Mouse (Mus musculus) thymus, adult 2 months (tissue): ENCODE results near the gene Cct8. TPM values are rescaled to one million over a fixed set of nuclear protein-coding genes. Genes with fewer than 3 reads are reported as not detected.
A peak's percentile ranks its signal among the peaks of the same experiment; 100 is the strongest.

Experiments
- DNase-seq: peaks from one replicate; pipeline ENCODE4 v3.0.0; 2021
- H3K27ac ChIP-seq: fragments of 200-500 bp; 2 replicates; pipeline ENCODE4 v1.5.1; 2012; ENCODE audit warnings: low read length, control low read depth; ENCODE audit not compliant: control insufficient read depth, insufficient read depth
- H3K27me3 ChIP-seq: fragments of 200-500 bp; 2 replicates; pipeline ENCODE4 v1.6.1; 2012; ENCODE audit warnings: mild to moderate bottlenecking, low read length, moderate library complexity, mixed read lengths; ENCODE audit not compliant: control insufficient read depth, insufficient read depth
- H3K36me3 ChIP-seq: fragments of 200-500 bp; 2 replicates; pipeline ENCODE4 v1.6.1; 2012; ENCODE audit warnings: mild to moderate bottlenecking, low read length, moderate library complexity; ENCODE audit not compliant: control insufficient read depth, insufficient read depth
- H3K4me1 ChIP-seq: fragments of 200-500 bp; replicated peaks from 2 replicates; pipeline ENCODE4 v1.6.1; 2012; ENCODE audit warnings: low read length; ENCODE audit not compliant: control insufficient read depth, insufficient read depth
- H3K4me3 ChIP-seq: fragments of 200-500 bp; 2 replicates; pipeline ENCODE4 v1.5.1; 2012; ENCODE audit warnings: mild to moderate bottlenecking, low read length, control low read depth, moderate library complexity; ENCODE audit not compliant: control insufficient read depth, insufficient read depth
- CTCF ChIP-seq: fragments of 200-500 bp; IDR thresholded peaks from 2 replicates; pipeline ENCODE4 v1.5.1; 2012; ENCODE audit warnings: mild to moderate bottlenecking, control low read depth, low read length, moderate library complexity, borderline replicate concordance; ENCODE audit not compliant: control insufficient read depth, poor library complexity, insufficient read depth; ENCODE audit errors: extremely low read depth
- POLR2A ChIP-seq: fragments of 200-500 bp; IDR thresholded peaks from 2 replicates; pipeline ENCODE4 v1.6.1; 2012; ENCODE audit warnings: mild to moderate bottlenecking, low read length, control low read depth, moderate library complexity; ENCODE audit not compliant: control insufficient read depth, poor library complexity, insufficient read depth; ENCODE audit errors: extremely low read depth
- WGBS: fragments of 180-500 bp; shearing (Covaris S2); methylation state at CpG from one replicate; pipeline ENCODE4 v1.1.7; 2018; 5-methylcytosine and 5-hydroxymethylcytosine counted together
- polyA plus RNA-seq: library from polyadenylated mRNA; depleted of rRNA; stranded (reverse); fragments of >200 nt; gene quantifications from 2 replicates; pipeline ENCODE4 v1.2.3, GENCODE M21; 2012

The Cct8 gene
- polyA plus RNA-seq, 1 experiment = 36.1 TPM

DNA sequence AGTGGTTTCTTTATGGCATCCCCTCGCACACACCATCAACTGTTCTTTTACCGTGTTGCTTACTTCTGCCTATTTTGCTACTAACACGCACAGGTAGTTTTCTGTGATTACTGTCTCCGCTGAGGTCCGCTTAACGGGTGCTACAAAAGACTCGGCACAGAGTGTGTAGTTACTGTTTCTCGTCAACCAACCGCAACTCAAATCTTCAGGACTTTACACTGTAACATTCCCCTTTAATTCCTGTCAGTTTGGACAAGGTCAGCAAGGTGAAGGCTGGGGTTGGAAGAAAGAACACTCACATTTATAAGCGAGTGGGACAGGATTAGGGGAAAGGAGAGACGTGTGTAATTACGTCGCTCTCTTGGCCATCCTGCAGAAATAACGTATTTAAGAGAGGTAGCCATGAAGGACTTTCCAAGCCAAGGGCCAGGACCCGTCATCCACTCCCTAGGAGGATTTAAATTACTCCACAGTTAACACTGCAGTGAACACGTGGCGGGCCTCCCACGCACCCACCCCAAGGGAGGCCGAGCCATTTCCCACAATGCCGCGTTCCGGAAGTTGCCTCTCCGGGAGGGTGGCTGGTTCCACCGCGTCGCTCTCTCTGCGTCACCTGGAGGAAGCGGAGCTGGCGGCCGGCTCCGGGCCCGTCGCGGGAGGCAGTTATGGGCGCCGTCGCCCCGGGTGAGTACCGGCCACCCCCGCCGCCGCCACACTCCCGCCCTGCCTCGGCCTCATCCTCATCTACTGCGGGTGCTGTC lies 41.1 kb downstream of the Cct8 start, which contains the start of gene Usp16:
TSS of gene Usp16 (plus strand) at position 285 of the 761 bp plus-strand sequence.
- Histone ChIP-seq H3K27ac (no peak within 1 kb of the TSS), H3K36me3 (peaks cover 2% of the 10 kb centered on the region; the same call in 1 of the 2 replicates), H3K27me3 (no peaks in the 10 kb centered on the region), H3K4me1 (peaks cover 10% of the 10 kb centered on the region), H3K4me3 (peak within 1 kb of the TSS; percentile 83)
- WGBS = 17% methylated on average over 45 of the region's 45 CpGs
- TF ChIP-seq CTCF (no peak; the same call in 1 of the 2 replicates), POLR2A (peak; percentile 56; the same call in 1 of the 2 replicates)
- DNase-seq = peak; percentile 95

DNA sequence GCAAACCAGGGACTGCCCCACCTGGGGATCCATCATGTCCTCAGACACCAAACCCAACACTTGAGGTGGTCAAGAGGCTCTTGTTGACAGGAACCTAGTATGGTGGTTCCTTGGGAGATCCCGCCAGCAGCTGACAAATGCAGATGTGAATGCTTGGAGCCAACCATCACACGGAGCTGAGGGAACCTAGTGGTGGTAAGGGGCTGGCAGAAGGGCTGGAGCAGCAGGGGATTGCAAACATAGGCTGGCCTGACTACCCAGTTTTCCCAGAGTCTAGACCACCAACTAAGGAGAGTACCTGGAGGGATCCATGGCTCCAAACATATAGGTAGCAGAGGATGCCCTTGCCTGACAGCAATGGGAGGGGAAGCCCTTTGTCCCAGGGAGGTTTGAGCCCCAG lies 42.4 kb downstream of the Cct8 start:
- DNase-seq = no peak
- 100% methylated on average over 2 of the region's 2 CpGs for WGBS
- Histone ChIP-seq H3K4me3 (no peak overlapping the region), H3K4me1 (peaks cover 10% of the 10 kb centered on the region), H3K27ac (no peak overlapping the region), H3K36me3 (no peaks in the 10 kb centered on the region), H3K27me3 (no peaks in the 10 kb centered on the region)
- TF ChIP-seq CTCF = no peak
- TF ChIP-seq POLR2A = no peak

DNA sequence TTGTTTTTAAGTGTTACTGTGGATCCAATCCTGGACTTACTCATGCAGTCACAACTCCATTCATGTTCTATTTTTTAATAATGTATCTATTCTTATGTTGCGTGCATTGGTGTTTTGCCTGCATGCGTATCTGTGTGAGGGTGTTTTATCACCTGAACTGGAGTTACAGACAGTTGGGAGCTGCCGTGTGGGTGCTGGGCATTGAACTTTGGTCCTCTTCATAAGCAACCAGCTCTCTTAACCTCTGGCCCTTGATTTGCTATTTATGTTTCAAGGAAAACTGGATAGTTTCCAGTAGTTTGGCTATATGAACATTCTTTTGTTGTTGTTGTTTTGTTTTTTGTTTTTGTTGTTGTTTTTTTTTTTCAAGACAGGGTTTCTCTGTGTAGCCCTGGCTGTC lies 50.1 kb downstream of the Cct8 start:
- no peak overlapping the region for H3K4me3 ChIP-seq
- TF ChIP-seq CTCF (no peak), POLR2A (no peak)
- no peaks in the 10 kb centered on the region for H3K36me3 ChIP-seq
- no peak for DNase-seq
- H3K27ac ChIP-seq = no peak overlapping the region
- H3K4me1 ChIP-seq = peaks cover 6% of the 10 kb centered on the region
- 96% methylated on average over 3 of the region's 3 CpGs for WGBS
- H3K27me3 ChIP-seq = no peaks in the 10 kb centered on the region

DNA sequence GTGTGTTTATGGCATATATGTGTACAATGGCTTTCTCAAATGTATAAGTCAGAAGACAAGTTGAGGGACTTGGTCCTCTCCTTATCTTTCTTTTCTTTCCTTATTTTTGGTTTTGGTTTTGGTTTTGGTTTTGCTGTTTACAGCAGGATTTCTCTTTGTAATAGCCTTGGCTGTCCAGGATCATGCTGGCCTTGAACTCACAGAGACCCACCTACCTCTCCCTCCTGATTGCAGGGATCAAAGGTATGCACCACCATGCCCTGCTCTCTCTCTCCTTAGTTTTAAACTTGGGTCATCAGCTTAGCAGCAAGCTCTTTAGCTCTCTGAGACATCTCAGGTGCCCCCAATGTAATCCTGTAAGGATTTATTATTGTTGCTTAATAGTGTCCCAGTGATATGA lies 50.6 kb downstream of the Cct8 start:
- Histone ChIP-seq H3K4me3 (no peak overlapping the region), H3K4me1 (peaks cover 6% of the 10 kb centered on the region), H3K36me3 (no peaks in the 10 kb centered on the region), H3K27me3 (no peaks in the 10 kb centered on the region), H3K27ac (no peak overlapping the region)
- TF ChIP-seq POLR2A = no peak
- TF ChIP-seq CTCF = no peak
- DNase-seq = no peak

DNA sequence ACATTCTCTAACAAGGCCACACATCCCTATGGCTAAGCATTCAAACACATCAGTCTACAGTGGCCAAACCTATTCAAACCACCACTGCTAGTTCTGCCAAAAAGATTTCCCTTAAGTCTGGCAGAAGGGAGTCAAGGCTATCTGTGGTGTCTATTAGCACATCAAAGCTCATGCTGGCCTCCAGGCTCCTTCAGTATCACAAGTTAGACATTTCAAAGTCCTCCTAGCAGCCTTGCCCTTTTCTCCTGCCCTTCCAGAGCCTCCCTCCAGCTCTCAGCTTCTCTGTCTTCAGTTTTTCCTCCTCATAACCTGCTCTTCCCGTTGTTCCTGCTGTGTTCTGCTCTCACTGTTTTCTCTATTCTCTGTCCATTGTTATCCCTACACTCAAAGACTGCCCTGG lies 51.6 kb downstream of the Cct8 start:
- no peak for DNase-seq
- H3K27me3 ChIP-seq = no peaks in the 10 kb centered on the region
- TF ChIP-seq POLR2A (no peak), CTCF (no peak)
- H3K36me3 ChIP-seq = no peaks in the 10 kb centered on the region
- H3K27ac ChIP-seq = no peak overlapping the region
- peaks cover 8% of the 10 kb centered on the region for H3K4me1 ChIP-seq
- 56% methylated on average over 1 of the region's 1 CpGs for WGBS
- H3K4me3 ChIP-seq = no peak overlapping the region

DNA sequence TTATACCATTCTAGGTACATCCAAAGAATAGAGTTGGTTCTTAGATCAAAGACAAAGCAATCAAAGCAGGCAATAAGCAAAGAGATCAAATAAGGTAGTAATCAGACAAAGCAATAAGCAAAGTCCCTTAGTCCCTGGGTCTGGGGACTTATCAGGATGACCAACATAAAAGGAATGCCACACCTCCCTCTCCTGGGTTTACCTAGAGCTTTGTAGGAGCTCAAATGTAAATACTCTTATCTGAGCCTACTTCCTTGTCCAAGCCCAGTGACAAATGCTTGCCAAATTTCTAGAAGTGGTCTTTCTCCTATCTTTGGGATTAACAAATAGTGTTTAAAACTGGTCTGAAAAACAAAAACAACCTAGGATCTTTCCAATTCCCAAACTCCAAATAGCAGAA lies 52.4 kb downstream of the Cct8 start:
- Histone ChIP-seq H3K4me1 (peaks cover 8% of the 10 kb centered on the region), H3K27me3 (no peaks in the 10 kb centered on the region), H3K27ac (no peak overlapping the region), H3K36me3 (no peaks in the 10 kb centered on the region), H3K4me3 (no peak overlapping the region)
- TF ChIP-seq CTCF = no peak
- no peak for TF ChIP-seq POLR2A
- no peak for DNase-seq
